Mouse (Mus musculus): ENCODE data around the gene As3mt.
A peak's percentile ranks its signal among the peaks of the same experiment; 100 is the strongest.

The As3mt gene

DNA sequence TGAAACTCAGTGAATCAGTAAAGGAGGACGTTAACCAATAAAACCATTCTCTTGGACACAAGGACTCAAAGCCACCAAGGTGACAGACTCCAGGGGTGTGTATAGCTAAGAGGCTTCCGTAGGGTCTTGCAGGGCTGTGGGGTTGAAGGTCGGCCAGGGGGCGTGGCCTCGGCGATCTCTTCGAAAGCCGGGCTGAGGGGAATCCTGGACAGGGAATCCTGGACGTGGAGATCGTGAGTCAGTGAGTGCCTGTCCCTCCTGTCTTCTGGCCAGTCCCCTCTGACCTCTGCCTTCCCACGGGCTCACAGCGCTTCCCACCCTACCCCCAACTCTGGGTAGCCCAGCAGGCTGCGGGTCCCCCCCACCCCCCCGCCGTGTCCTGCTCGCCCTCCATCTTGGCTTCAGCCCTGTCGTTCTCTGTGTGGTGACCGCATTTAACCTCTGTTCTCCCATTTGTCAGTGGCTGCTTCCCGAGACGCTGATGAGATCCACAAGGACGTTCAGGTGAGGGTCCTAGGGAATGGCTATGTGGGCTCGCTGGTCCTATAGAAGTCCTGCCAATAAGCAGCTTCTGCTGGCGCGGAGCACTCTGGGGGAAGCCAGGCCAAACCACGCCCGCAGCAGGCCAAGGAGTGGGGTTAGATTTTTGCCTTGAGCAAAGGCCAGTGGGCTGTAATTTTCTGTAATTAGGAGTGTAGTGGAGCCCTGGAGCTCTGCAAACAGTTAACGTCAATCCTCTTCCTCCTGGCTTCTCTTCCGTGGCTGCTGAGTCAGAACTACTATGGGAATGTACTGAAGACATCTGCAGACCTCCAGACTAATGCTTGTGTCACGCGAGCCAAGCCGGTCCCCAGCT lies at the start of gene As3mt:
TSS of gene As3mt (plus strand) at position 163 of the 856 bp plus-strand sequence.
- peak; percentile 88 to 95 for DNase-seq (ENCODE audit: inconsistent age in 2 of 2, low spot score in 1 of 2)

DNA sequence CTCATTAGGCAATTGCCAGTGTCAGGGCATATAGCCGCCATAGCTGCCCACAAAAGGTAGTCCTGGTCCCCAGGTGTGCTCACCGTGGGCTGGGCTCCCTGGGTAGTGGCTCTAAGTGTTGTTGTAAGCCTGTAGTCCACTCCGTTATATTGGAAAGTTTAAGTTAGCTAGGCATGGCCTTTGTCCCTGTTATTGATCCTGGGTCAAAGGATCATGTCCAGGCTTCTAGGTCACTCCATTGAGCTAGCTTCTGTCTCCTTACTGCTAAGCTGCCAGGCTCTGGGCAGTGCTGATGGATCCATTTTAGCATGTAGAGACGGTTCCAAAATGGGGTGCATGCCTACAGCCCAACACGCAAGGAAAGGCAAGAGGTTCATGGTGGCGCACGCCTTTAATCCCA lies 48.9 kb upstream of the As3mt start:
- DNase-seq (ENCODE audit: inconsistent age in 2 of 2, low spot score in 1 of 2) = no peak

DNA sequence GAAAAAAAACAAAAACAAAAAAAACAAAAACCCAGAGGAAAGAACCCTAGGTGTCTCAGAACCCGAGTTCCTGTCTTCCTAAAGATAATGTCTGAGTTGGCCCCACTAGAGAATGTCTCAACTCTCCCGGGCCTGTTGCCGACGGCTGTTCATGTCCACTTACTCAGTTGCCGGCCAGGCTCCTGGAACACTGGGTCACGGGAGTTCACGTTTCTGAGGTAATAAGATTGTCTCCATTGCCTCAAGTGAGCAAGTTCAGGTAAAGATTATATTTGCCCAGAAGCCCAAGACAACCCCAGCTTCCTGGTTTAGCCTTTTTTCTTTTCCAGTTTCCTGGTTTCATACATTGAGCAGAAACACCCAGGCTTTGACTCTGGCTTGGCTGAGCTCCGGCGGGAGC lies 48.4 kb upstream of the As3mt start:
- DNase-seq (ENCODE audit: inconsistent age in 2 of 2, low spot score in 1 of 2) = no peak

DNA sequence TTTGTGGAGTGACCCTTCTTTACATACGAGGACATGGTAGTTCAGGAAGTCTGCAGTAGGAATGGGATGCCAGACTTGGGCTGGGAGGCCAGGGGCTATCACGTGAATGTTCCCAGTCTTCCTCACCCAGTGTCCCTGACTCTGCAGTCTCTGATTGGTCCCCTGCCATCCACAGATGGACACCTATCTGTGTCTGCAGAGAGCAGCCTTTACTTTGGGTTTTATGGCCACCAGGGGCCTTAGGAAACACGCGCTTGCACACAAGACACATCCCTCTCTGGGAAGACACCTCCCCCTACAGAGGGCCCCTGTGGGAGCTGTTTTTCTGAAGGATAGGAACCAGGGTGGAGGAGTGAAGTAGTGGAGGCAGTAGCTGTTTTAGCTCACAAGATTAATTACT lies 45.7 kb upstream of the As3mt start:
- peak in 1 of 2 experiments; percentile 46 for DNase-seq (ENCODE audit: inconsistent age in 2 of 2, low spot score in 1 of 2)

GRCm38 (mm10) chr19:46662214-46662613 lies 45.0 kb upstream of the As3mt start:
- DNase-seq (ENCODE audit: inconsistent age in 2 of 2, low spot score in 1 of 2) = peak in 1 of 2 experiments; percentile 43

- peak in 1 of 2 experiments; percentile 41 for DNase-seq (ENCODE audit: inconsistent age in 2 of 2, low spot score in 1 of 2)
Measured at GRCm38 (mm10) chr19:46662784-46663183, 44.5 kb upstream of the As3mt start.

DNA sequence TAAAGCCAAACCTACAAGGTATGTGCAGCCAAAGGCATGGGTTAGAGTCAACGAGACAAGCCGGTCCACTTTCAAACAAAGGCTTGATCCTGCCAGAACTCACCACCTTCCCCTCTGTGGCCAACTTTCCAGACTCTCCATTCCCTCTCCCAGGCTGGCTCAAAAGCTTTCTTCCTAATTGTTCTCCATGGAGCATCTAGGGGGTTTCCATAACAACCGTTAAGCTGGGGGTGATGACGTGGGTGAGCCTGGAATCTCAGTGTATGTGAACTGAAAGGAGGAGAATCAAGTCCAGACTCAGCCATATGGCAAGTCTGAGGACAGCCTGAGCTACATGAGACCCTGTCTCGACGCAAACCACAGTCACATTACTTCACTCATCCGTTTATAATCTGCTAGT lies 41.8 kb upstream of the As3mt start:
- DNase-seq (ENCODE audit: inconsistent age in 2 of 2, low spot score in 1 of 2) = peak in 1 of 2 experiments; percentile 25

DNA sequence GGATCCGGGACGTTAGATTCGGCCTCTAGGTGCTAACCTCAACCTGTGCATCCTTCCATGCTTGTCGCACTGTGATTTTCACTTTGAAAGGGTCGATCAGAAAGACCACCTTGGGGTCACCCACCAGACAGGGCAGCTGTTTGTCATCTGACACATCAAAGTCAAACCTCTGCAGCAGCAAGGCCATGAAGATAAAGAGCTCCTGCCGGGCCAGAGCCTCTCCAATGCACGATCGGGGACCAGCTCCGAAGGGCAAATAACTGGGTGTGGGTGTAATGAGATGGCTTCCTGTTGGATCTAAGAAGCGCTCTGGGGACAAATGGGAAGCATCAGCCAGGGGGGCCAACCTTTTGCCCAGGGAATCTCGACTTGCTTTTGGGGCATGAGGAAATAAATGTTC lies 40.0 kb upstream of the As3mt start:
- peak in 1 of 2 experiments; percentile 60 for DNase-seq (ENCODE audit: inconsistent age in 2 of 2, low spot score in 1 of 2)

DNA sequence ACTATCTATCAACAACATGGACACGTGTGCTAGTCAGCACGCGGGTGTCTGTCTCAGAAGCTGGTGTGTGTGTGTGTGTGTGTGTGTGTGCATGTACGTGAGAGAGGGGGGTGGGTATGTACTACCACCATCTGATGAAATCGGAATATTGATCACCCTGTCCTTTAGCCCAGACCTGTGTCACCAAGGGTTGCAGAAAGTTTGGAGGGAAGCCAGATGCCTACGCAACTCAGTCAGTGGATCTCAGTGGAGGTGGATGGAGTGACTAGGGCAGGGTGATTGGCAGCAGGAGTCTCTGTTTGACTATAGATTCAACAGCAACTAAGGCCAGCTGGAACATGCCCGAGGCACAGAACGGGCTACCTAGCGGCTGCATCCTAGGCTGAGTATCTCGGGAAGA lies 39.0 kb upstream of the As3mt start:
- DNase-seq (ENCODE audit: inconsistent age in 2 of 2, low spot score in 1 of 2) = no peak

GRCm38 (mm10) chr19:46669802-46670201 lies 37.5 kb upstream of the As3mt start:
- DNase-seq (ENCODE audit: inconsistent age in 2 of 2, low spot score in 1 of 2) = peak in 1 of 2 experiments; percentile 19

DNA sequence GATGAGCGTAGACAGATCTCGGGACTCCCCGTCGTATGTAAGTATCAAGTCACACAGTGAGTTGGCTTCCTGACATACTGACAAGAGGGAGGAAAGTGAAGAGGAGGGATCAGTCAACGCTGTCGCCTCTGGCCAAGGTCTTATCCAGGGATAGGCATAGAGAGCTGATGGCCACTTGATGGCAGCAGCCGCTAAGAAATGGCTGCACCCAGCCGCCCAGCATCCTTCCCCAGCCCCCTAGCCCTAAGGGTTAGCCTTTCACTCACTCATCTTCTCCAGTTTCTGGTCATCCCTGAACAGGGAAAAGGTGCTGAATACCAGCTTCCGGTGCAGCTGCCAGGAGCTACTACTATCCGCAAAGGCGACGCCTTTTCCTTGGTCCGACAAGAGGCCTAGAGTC lies 36.6 kb upstream of the As3mt start:
- DNase-seq (ENCODE audit: inconsistent age in 2 of 2, low spot score in 1 of 2) = peak; percentile 66 to 87

GRCm38 (mm10) chr19:46672766-46673418 lies 34.4 kb upstream of the As3mt start, which contains the start of gene Cyp17a1:
Cyp17a1 (minus strand) TSS chr19:46673172.
- DNase-seq (ENCODE audit: inconsistent age in 2 of 2, low spot score in 1 of 2) = peak; percentile 58 to 84

GRCm38 (mm10) chr19:46675641-46676040 lies 31.6 kb upstream of the As3mt start:
- no peak for DNase-seq (ENCODE audit: inconsistent age in 2 of 2, low spot score in 1 of 2)

DNA sequence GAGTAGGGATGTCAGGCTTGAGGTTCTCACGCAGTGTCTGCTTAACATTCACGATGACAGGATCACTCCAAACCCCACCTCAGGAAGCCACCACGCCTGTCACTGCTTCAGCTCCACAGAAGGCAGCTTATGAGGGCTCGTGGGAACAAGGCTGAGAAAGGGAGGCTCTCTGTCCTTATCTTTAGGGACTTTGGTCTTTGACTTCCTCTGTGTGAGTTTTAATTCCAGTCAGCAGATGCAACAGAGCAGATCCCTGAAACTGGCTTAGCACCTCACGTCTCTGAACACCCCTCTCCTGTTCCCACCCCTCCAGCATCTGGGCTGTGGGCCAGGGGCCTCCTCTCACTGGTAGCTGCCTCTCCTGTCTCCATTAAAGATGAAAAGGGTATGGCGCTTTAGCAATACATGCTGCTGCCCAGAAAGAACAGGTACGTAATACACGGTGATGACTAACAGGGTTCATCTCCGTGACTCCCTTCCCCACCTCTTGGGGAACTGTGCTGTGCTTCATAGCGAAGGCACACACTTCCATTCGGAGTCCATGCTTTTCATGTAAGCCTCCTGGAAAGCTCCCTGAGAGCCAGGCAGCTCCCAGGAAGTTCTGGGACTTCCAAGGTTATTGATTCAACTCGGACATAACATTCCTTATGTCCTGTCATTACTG lies 27.4 kb upstream of the As3mt start:
- DNase-seq (ENCODE audit: inconsistent age in 2 of 2, low spot score in 1 of 2) = no peak

- DNase-seq (ENCODE audit: inconsistent age in 2 of 2, low spot score in 1 of 2) = peak; percentile 89 to 97
Measured at GRCm38 (mm10) chr19:46689460-46690372, 17.5 kb upstream of the As3mt start, which contains the start of gene Borcs7. Borcs7 (plus strand) TSS chr19:46689906.

DNA sequence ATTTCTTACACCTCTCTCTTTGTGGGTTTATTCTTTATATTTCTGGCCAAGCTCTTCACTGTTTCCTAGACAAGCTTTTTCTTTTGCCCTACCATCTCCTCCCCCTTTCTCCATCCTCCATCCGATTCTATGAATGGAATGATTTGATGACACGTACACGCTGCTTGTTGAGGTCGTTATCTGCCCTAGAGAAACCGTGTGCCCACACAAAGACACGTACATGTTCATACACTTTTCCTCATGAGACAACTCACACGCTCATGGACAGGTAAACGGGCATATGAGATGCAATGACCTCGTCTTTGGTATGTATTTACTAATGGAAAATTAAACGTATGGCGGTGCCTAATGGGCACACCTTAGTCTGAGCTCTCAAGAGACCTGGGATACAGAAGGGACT lies 16.9 kb upstream of the As3mt start:
- DNase-seq (ENCODE audit: inconsistent age in 2 of 2, low spot score in 1 of 2) = no peak

DNA sequence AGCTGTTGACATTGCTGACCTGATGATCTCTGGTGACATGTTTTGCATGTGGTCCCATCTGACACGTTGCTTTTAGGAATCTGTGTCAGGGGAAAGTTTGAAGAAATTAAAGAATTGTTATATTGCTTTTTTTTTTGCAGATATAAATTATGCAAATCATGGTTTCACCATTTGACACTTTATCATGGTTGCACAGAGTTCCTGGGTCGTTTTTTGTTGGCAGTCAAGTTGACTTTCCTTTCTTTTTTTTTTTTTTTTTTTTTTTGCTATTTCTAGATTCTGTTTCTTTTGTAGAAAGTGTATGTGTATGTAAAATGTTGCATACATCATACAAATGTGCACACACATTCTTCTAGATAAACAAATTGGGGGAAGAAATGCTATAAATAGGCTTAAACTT lies 16.2 kb upstream of the As3mt start:
- no peak for DNase-seq (ENCODE audit: inconsistent age in 2 of 2, low spot score in 1 of 2)

DNA sequence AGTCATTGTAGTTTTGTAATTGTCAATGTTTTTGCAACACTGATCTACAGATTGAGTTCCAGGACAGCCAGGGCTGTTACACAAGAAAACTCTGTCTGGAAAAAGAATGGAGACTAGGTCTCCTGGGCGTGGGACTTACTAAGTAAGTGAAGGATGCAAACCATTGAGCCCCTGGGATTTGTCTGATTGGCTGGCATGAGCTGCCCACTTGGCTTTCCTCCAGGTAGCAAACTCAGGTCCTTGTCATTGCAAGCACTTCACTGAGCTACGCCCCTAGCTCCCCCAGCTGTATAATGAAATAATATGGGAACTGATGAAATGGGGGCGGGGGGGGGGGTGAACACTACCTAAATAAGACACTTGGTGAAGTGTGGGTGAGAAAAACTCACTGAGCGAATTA lies 14.1 kb upstream of the As3mt start:
- DNase-seq (ENCODE audit: inconsistent age in 2 of 2, low spot score in 1 of 2) = peak in 1 of 2 experiments; percentile 44

GRCm38 (mm10) chr19:46696482-46696881 lies 10.8 kb upstream of the As3mt start:
- DNase-seq (ENCODE audit: inconsistent age in 2 of 2, low spot score in 1 of 2) = no peak

- DNase-seq (ENCODE audit: inconsistent age in 2 of 2, low spot score in 1 of 2) = peak in 1 of 2 experiments; percentile 48
Measured at GRCm38 (mm10) chr19:46696943-46697342, 10.3 kb upstream of the As3mt start.
